Mouse (Mus musculus): ENCODE measurements at regions not wholly inside any gene's neighbourhood (a gene's known extent, or its start where the extent isn't known, plus 50 kb on each side); places are given as distances from the start of the nearest gene placed in this dataset.

GRCm38 (mm10) chr10:17596126-17596525, 126.9 kb upstream of the Cited2 start:
- DNase-seq (ENCODE audit: low spot score), result no peak

GRCm38 (mm10) chr10:17596743-17597142, 126.3 kb upstream of the Cited2 start:
- no peak for DNase-seq (ENCODE audit: low spot score)

GRCm38 (mm10) chr10:17599246-17599645, 123.8 kb upstream of the Cited2 start:
- DNase-seq (ENCODE audit: low spot score), result no peak

- DNase-seq (ENCODE audit: low spot score), result no peak
Measured at GRCm38 (mm10) chr10:17599831-17600761, 122.9 kb upstream of the Cited2 start.

- peak; percentile 19 for DNase-seq (ENCODE audit: low spot score)
Measured at GRCm38 (mm10) chr10:17600762-17601108, 122.3 kb upstream of the Cited2 start.

- DNase-seq (ENCODE audit: low spot score), result no peak
Measured at GRCm38 (mm10) chr10:17602446-17602845, 120.6 kb upstream of the Cited2 start.

GRCm38 (mm10) chr10:17608220-17608619, 114.8 kb upstream of the Cited2 start:
- no peak for DNase-seq (ENCODE audit: low spot score)

- DNase-seq (ENCODE audit: low spot score), result no peak
Measured at GRCm38 (mm10) chr10:17610592-17610991, 112.4 kb upstream of the Cited2 start.

- no peak for DNase-seq (ENCODE audit: low spot score)
Measured at GRCm38 (mm10) chr10:17613281-17613680, 109.7 kb upstream of the Cited2 start.

GRCm38 (mm10) chr10:17618024-17618423, 105.0 kb upstream of the Cited2 start:
- DNase-seq (ENCODE audit: low spot score), result no peak

- no peak for DNase-seq (ENCODE audit: low spot score)
Measured at GRCm38 (mm10) chr10:17619617-17620016, 103.4 kb upstream of the Cited2 start.

GRCm38 (mm10) chr10:17621703-17622385, 101.2 kb upstream of the Cited2 start:
- DNase-seq (ENCODE audit: low spot score), result no peak

- DNase-seq (ENCODE audit: low spot score), result no peak
Measured at GRCm38 (mm10) chr10:17622802-17623201, 100.2 kb upstream of the Cited2 start.

- no peak for DNase-seq (ENCODE audit: low spot score)
Measured at GRCm38 (mm10) chr10:17629709-17630108, 93.3 kb upstream of the Cited2 start.

- DNase-seq (ENCODE audit: low spot score), result no peak
Measured at GRCm38 (mm10) chr10:17630861-17631581, 92.0 kb upstream of the Cited2 start.

GRCm38 (mm10) chr10:17631817-17632216, 91.2 kb upstream of the Cited2 start:
- peak; percentile 38 for DNase-seq (ENCODE audit: low spot score)

GRCm38 (mm10) chr10:17632959-17633674, 89.9 kb upstream of the Cited2 start:
- no peak for DNase-seq (ENCODE audit: low spot score)

- DNase-seq (ENCODE audit: low spot score), result no peak
Measured at GRCm38 (mm10) chr10:17645363-17645762, 77.7 kb upstream of the Cited2 start.

GRCm38 (mm10) chr10:17646391-17646790, 76.6 kb upstream of the Cited2 start:
- no peak for DNase-seq (ENCODE audit: low spot score)

GRCm38 (mm10) chr10:17648077-17648476, 74.9 kb upstream of the Cited2 start:
- DNase-seq (ENCODE audit: low spot score), result no peak

GRCm38 (mm10) chr10:17650997-17651750, 71.8 kb upstream of the Cited2 start:
- DNase-seq (ENCODE audit: low spot score), result no peak
